Mouse (Mus musculus): Measurements from ENCODE around the gene Dda1. TPM values are rescaled to one million over a fixed set of nuclear protein-coding genes. Genes with fewer than 3 reads are reported as not detected.

The Dda1 gene
- total RNA-seq (2023) = 10 to 100 TPM; 76.1 to 77.5 TPM

DNA sequence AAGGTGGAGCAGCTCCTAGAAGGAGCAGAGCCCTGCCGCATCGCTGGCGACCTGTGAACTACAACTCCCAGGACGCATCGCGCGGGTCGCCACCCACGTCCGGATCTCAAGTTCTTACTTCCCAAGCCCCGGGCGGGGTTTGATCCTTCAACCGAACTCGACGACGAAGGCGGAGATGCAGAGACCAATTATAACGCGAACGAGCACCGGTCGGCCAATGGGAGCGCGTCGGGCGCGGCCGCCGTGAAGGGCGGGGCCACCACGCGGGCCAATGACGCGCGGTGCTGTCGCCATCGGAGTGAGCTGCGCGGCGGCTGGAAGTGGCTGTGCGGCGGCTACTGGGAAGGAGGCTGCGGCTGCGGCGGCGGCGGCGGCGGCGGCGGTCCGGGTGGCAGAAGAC, at the start of gene Dda1:
TSS of gene Dda1 (plus strand) at position 284 of the 400 bp plus-strand sequence.

DNA sequence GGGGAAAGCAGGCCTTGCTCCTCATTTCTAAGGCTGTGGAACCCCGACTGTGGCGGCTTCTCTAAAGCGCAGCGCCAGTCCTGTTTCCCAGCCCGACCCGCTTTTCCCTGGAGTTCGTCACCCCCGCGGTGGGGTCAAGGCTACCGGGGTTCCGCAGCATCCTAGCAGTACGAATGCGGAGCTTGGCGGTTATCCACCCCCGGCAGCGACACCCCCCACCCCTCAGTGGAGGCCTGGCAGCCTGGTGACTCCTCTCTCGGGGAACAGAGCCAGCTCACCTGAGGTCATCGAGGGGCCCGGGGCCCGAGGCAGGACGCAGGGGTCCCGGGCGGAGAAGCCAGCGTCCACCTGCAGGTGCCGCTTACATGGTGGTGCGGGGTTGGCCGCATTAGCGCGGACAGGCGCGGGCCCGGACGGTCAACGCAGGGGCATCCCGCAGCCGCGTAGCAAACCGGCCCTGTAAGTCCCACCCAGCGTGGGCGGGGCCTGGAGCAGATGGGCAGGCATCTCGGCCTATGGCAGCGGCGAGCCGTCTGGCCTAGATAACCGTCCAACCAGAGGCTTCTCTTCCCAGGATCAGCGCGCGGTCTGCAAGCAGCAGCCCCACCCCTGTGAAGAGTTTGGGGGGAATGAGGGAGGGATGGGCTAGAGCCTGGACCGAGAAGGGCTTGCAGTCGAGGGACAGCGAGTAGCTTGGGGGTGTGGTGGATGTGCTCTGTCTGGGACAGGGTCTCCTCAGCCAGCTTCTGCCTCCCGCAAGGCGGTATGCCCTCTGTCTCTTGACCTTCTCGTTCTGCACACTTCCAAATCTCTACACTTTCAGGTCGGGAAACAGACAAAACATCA, 5.6 kb upstream of the Dda1 start, which contains the start of gene Abhd8:
TSS of gene Abhd8 (minus strand) at position 468 of the 846 bp plus-strand sequence.

DNA sequence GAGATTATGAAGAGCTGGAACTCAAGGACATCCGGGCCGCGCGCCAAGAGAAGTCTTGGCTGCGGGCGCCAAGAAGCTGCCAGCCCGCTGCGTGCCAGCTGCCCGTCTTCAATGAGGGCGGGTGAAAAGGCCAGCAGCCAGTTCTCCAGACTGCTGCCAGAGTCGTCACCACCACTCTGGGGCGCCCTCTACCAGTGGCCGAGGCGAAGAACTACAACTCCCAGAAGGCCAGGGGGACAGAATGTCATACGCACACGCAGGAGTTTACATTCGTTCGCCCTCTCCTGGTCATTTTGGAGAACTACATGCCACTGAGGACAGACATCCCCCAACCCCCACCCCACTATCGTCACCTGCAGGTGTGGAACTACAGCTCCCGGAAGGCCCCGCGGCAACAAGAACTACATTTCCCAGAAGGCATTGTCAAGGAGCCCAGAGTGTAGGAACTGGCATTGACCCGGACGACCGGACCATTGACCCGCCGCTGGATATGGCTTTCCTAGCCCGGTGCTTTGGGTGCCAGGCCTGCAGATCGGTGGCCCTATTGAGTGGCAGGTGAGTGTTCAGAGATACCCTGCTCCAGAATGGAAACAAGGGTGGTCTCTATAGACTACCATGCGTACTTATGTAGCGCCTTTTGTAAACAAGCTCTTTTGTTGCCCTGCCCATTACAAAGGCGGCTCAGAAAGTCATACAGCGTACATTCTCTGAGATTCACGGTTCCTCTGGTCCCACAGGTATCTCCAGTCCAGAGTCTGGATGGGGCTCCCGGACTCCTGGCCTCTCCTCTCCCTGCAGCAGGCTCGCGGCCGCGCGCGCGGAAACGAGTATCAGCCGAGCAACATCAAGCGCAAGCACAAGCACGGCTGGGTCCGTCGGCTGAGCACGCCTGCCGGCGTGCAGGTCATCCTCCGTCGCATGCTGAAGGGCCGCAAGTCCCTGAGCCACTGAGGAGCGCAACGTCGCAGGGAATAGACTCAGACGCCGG, 4.2 kb upstream of the Dda1 start, which contains the start of gene Mrpl34:
TSS of gene Mrpl34 (plus strand) at position 447 of the 988 bp plus-strand sequence.

DNA sequence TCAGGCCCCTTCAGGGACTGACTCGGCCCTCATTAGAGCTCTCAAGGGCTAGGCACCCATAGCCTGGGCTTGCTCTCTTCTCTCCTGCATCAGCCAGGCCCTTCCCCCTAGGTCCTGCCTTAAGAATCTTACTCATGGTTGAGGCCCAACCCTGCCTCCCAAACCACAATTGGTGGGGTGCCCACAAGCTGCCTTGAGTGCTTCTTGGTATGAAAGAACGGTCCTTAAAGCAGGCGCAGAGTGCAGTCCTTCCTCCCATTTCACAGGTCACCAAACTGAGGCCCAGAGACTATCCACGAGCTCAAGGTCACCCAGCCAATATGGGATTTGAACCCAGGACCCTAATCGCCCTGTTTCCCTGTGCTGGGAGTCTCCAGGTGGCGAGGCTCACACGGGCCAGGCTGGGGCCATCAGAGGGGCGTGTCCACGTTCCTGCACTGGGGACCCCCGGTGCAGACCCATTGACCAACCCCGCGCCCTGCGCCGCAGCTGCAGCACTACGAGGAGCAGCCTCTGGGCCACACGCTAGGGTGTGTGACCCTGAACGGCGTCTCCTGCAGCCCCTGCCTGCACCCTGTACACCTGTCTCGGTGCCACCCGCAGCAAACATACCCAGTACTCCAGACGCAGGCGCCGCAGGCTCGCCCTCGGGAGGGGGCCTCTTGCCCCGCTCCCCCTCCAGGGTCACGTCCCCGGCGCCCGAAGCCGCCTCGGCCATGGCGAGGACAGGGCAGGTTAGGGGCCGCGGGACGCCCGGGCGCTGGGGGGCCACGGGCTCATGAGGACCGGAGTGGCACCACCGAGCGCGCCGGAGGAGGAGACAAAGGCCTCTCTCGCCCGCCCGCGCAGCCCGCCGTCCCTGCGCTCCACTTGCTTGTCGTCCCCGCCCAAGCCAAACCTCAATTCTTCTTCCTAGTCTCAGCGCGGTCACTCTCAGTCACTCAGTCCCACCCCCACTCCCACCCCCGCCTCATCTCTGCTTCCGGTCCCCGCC, 16.4 kb downstream of the Dda1 start, which contains the start of gene Ano8:
TSS of gene Ano8 (minus strand) at position 822 of the 994 bp plus-strand sequence.

DNA sequence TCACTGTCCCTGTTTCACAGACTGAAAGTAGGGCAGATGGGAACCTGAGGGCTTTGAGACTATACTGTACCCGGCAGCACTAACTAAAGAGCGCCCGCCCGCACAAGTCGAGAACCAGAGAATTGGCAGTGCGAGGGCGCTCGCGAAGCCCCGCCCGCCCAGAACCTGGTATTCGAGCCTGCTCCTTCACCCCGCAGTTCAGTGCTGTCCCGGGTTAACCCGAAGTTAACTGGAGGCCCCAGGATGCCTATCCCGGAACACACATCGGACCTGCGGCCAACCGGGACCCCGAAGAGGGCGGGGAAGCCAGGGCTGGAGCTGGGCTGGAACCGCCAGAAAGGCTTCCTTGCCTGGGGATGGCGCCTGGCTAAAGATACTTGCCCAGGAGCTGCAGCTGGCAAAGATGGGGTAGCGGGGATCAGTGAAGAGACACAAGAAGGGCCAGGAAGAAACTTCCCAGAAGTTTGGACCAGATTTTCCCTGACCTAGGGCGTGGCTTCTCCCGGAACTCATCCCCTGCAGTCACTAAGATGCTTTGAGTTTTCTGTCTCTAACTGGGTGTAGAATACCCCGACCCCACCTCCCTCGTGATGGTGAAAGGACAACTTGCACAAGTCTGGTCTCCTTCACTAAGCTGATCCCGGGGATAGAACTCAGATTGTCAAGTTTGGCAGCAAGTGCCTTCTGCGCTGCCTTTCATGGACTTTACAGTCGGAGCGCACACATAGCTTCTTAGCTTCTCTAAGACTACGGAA, 18.9 kb downstream of the Dda1 start, which contains the start of gene Gtpbp3:
TSS of gene Gtpbp3 (plus strand) at position 413 of the 755 bp plus-strand sequence.

DNA sequence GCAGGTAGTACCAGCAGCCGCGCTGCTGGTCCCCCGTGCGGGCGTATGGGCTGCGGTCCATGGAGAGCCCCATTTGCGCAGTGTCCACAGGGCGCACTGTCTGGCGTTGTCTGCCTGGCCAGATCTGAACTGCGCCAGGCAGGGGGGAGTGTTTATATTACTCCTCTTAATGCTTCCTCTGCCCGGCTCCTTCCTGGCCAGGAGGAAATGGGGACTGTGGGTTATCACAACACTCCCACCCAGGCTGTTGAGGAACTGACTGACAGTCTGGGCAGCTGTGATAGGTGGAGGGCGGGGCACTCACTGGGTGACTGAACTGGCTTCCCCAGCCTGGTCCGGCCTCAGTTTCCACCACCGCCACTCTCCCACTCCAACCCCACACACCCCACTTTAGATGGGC, 42.6 kb downstream of the Dda1 start, which contains the start of gene Plvap:
TSS of gene Plvap (minus strand) at position 109 of the 400 bp plus-strand sequence.

DNA sequence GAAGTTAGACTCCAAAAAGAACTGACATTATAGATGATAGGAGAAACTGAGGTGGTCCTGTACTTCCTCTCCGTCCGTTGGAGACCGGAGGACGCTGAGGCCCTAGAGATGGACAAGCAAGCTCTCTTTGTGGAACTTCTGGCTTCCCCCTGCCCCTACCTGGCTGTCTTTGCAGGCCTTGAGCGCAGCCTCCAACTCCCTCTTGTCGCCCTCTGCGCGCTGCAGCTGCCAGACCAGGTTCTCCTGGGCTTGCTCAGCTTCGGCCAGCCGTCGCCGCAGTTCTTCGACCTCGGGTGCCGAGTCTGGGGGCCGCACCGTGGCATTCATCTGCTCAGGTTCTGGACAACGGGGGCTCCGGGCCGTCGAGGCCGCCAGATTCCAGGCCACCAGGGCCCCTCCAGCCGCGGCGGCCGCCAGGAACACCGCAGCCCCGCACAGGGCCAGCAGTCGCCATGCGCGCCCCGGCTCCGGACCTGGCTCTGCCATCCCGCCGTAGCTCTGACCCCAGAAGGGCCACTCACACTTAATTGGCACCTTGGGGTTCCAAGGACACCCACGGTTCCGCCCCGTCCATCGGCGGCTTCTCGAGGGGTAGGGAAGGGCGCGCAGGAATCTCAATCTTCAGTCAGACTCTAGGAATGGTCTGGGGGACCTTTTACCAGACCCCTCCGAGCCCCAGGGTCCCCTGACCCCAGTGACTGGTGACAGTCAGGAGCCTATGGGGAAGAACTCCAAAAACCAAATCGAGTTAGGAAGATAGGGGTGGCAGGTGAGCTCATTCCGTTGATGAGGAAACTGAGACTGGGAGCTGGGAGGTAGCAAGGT, 56.4 kb downstream of the Dda1 start, which contains the start of gene Ccdc194:
TSS of gene Ccdc194 (minus strand) at position 486 of the 825 bp plus-strand sequence.

Other genes with a start within 250 kb of the Dda1 start
- gene Myo9b, start 196.5 kb upstream of the Dda1 start, total RNA-seq (2023) = 100 to 1,000 TPM; 180 to 187 TPM
- 10 to 100 TPM; 59.4 to 61.7 TPM for gene Haus8, start 196.3 kb upstream of the Dda1 start, total RNA-seq (2023)
- gene Use1, start 102.4 kb upstream of the Dda1 start, total RNA-seq (2023) = 100 to 1,000 TPM; 219 to 241 TPM
- 10 to 100 TPM; 16.6 to 25.2 TPM for gene Ocel1, start 97.9 kb upstream of the Dda1 start, total RNA-seq (2023)
- gene Nr2f6, start 87.2 kb upstream of the Dda1 start, total RNA-seq (2023) = 10 to 100 TPM; 27.3 to 30.2 TPM
- gene Ushbp1, start 73.4 kb upstream of the Dda1 start, total RNA-seq (2023) = 1 to 10 TPM; 2.0 to 3.8 TPM
- 10 to 100 TPM; 63.3 to 81.3 TPM for gene Babam1, start 72.3 kb upstream of the Dda1 start, total RNA-seq (2023)
- gene Ankle1, start 63.2 kb upstream of the Dda1 start, total RNA-seq (2023) = under 1 TPM in 1 of 2 experiments, not detected in 1; 0.43 TPM
- gene Abhd8, start 5.5 kb upstream of the Dda1 start, total RNA-seq (2023) = 1 to 10 TPM; 6.3 to 8.4 TPM
- gene Mrpl34, start 4.2 kb upstream of the Dda1 start, total RNA-seq (2023) = 10 to 100 TPM; 33.8 to 34.0 TPM
- gene Ano8, start 16.8 kb downstream of the Dda1 start, total RNA-seq (2023) = 10 to 100 TPM in 1 of 2 experiments, 1 to 10 TPM in 1; 8.5 to 10.6 TPM
- gene Gtpbp3, start 18.9 kb downstream of the Dda1 start, total RNA-seq (2023) = 10 to 100 TPM; 11.0 to 14.0 TPM
- gene Plvap, start 42.6 kb downstream of the Dda1 start, total RNA-seq (2023) = under 1 TPM; 0.39 to 0.52 TPM
- gene Ccdc194, start 56.5 kb downstream of the Dda1 start, total RNA-seq (2023) = not detected
- 10 to 100 TPM; 79.0 to 83.2 TPM for gene Bst2, start 68.3 kb downstream of the Dda1 start, total RNA-seq (2023)
- 10 to 100 TPM; 36.8 to 45.1 TPM for gene Mvb12a, start 73.7 kb downstream of the Dda1 start, total RNA-seq (2023)
- 1 to 10 TPM; 1.2 to 2.1 TPM for gene Tmem221, start 89.7 kb downstream of the Dda1 start, total RNA-seq (2023)
- not detected for gene Nxnl1, start 97.4 kb downstream of the Dda1 start, total RNA-seq (2023)
- gene Slc27a1, start 99.7 kb downstream of the Dda1 start, total RNA-seq (2023) = 1 to 10 TPM; 3.9 to 5.8 TPM
- gene Pgls, start 123.0 kb downstream of the Dda1 start, total RNA-seq (2023) = 10 to 100 TPM; 84.7 to 86.7 TPM
- gene Fam129c, start 128.4 kb downstream of the Dda1 start, total RNA-seq (2023) = 1 to 10 TPM; 4.3 to 6.5 TPM
- 100 to 1,000 TPM; 129 to 131 TPM for gene Colgalt1, start 141.8 kb downstream of the Dda1 start, total RNA-seq (2023)
- 1 to 10 TPM; 1.1 to 1.3 TPM for gene Unc13a, start 202.6 kb downstream of the Dda1 start, total RNA-seq (2023)
- gene Jak3, start 207.1 kb downstream of the Dda1 start, total RNA-seq (2023) = 10 to 100 TPM; 32.0 to 37.6 TPM
- gene Insl3, start 220.0 kb downstream of the Dda1 start, total RNA-seq (2023) = 10 to 100 TPM; 11.5 to 14.2 TPM
- under 1 TPM; 0.61 to 0.66 TPM for gene B3gnt3, start 232.6 kb downstream of the Dda1 start, total RNA-seq (2023)

Data from monocyte, adult 59 days (primary cell).